Mouse (Mus musculus) spleen, adult 12 weeks (tissue): ENCODE data around the gene Rapgef1.
"Not testable (repeated sequence)": the region's sequence is repeated elsewhere in the genome, so short reads cannot be mapped to it uniquely, and the experiment has no call there.

Experiments used
- DNase-seq: peaks from one replicate; pipeline ENCODE4 v3.0.0; 2022; ENCODE audit warnings: low spot score

The Rapgef1 gene

GRCm38 (mm10) chr2:29703104-29704081 lies 83.9 kb downstream of the Rapgef1 start:
- DNase-seq: no peak

GRCm38 (mm10) chr2:29705493-29705892 lies 86.0 kb downstream of the Rapgef1 start:
- DNase-seq: no peak

GRCm38 (mm10) chr2:29706726-29707620 lies 87.5 kb downstream of the Rapgef1 start:
- no peak for DNase-seq

GRCm38 (mm10) chr2:29707731-29708130 lies 88.2 kb downstream of the Rapgef1 start:
- no peak for DNase-seq

GRCm38 (mm10) chr2:29708209-29708608 lies 88.7 kb downstream of the Rapgef1 start:
- DNase-seq: not testable (repeated sequence)

- no peak for DNase-seq
Measured at GRCm38 (mm10) chr2:29711038-29711437, 91.5 kb downstream of the Rapgef1 start.

- no peak for DNase-seq
Measured at GRCm38 (mm10) chr2:29711877-29712276, 92.4 kb downstream of the Rapgef1 start.

GRCm38 (mm10) chr2:29713501-29713900 lies 94.0 kb downstream of the Rapgef1 start:
- no peak for DNase-seq

GRCm38 (mm10) chr2:29714127-29714526 lies 94.6 kb downstream of the Rapgef1 start:
- no peak for DNase-seq

GRCm38 (mm10) chr2:29716143-29716542 lies 96.6 kb downstream of the Rapgef1 start:
- DNase-seq: no peak

- no peak for DNase-seq
Measured at GRCm38 (mm10) chr2:29716691-29717090, 97.2 kb downstream of the Rapgef1 start.

- no peak for DNase-seq
Measured at GRCm38 (mm10) chr2:29718581-29718980, 99.1 kb downstream of the Rapgef1 start.

GRCm38 (mm10) chr2:29723132-29723531 lies 103.6 kb downstream of the Rapgef1 start:
- no peak for DNase-seq

- no peak for DNase-seq
Measured at GRCm38 (mm10) chr2:29724664-29725365, 105.3 kb downstream of the Rapgef1 start.

- DNase-seq: no peak
Measured at GRCm38 (mm10) chr2:29729500-29729899, 110.0 kb downstream of the Rapgef1 start.

- no peak for DNase-seq
Measured at GRCm38 (mm10) chr2:29731545-29731944, 112.0 kb downstream of the Rapgef1 start.

- DNase-seq: no peak
Measured at GRCm38 (mm10) chr2:29732559-29732958, 113.0 kb downstream of the Rapgef1 start.

- DNase-seq: no peak
Measured at GRCm38 (mm10) chr2:29733348-29733747, 113.8 kb downstream of the Rapgef1 start.

- DNase-seq: no peak
Measured at GRCm38 (mm10) chr2:29735708-29736107, 116.2 kb downstream of the Rapgef1 start.

- DNase-seq: no peak
Measured at GRCm38 (mm10) chr2:29737209-29737925, 117.8 kb downstream of the Rapgef1 start.

GRCm38 (mm10) chr2:29738799-29739198 lies 119.3 kb downstream of the Rapgef1 start:
- DNase-seq: no peak
